Mouse (Mus musculus) megakaryocyte, embryonic 14.5 days (primary cell): ENCODE data around the gene Arrdc3.

Experiments used
- FLI1 ChIP-seq: IDR thresholded peaks from 2 replicates; pipeline ENCODE4 v1.6.1; 2012; ENCODE audit warnings: low read length, inconsistent platforms, mixed read lengths
- GATA1 ChIP-seq: IDR thresholded peaks from 3 replicates; pipeline ENCODE4 v1.6.1; 2012; ENCODE audit warnings: mixed read lengths, low read length, inconsistent platforms, borderline replicate concordance

DNA sequence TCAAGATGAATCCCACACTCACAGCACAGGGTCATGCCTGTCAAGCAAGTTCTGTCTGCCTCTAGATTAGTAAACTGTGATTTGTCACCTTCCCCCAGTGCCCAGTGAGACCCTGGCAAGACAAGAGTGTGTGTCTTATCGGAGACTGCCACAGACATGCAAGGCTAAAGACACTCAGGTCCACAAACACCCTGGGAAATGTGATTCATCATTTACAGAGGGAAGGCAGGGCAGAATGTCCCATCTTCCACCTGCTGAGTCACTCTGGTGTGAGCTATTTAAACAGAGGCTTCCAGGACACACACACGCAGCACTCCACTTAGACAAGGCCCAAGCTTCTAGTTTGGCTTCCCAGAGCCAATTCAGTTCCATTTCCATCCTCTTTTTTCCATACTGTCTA, 53.2 kb downstream of the Arrdc3 start:
- TF ChIP-seq GATA1, result no peak
- TF ChIP-seq FLI1, result no peak
